Mouse (Mus musculus) midbrain, postnatal 0 days (tissue): Measurements from ENCODE around the gene Gm28635. TPM values are rescaled to one million over a fixed set of nuclear protein-coding genes. Genes with fewer than 3 reads are reported as not detected.

Source experiments
- ATAC-seq: fragments of 200-750 bp; cut with Nextera tagmentation; 2 replicates; pipeline ENCODE4 v1.8.0; 2017; ENCODE audit warnings: moderate number of reproducible peaks, mild to moderate bottlenecking, moderate TSS enrichment, moderate library complexity; ENCODE audit not compliant: low FRiP score
- DNase-seq: peaks from one replicate; pipeline ENCODE4 v3.0.0-alpha.2; 2015; ENCODE audit warnings: low spot score
- H3K27ac ChIP-seq: fragments of 300-500 bp; sonication (generic); 2 replicates; pipeline ENCODE4 v1.5.1; 2014; ENCODE audit warnings: low read depth, mild to moderate bottlenecking, low read length, mixed read lengths
- H3K27me3 ChIP-seq: fragments of 300-500 bp; sonication (generic); 2 replicates; pipeline ENCODE4 v1.6.1; 2014; ENCODE audit warnings: low read length, control low read depth, mixed read lengths; ENCODE audit not compliant: insufficient read depth
- H3K36me3 ChIP-seq: fragments of 300-500 bp; sonication (generic); 2 replicates; pipeline ENCODE4 v1.6.1; 2014; ENCODE audit warnings: low read length, control low read depth, mixed read lengths; ENCODE audit not compliant: insufficient read depth
- H3K4me1 ChIP-seq: fragments of 300-500 bp; sonication (generic); 2 replicates; pipeline ENCODE4 v1.6.1; 2014; ENCODE audit warnings: mild to moderate bottlenecking, control low read depth, antibody characterized with exemption, low read length, mixed read lengths; ENCODE audit not compliant: insufficient read depth
- H3K4me2 ChIP-seq: fragments of 300-500 bp; sonication (generic); 2 replicates; pipeline ENCODE4 v1.6.1; 2014; ENCODE audit warnings: low read depth, mild to moderate bottlenecking, low read length, mixed read lengths; ENCODE audit not compliant: poor library complexity, severe bottlenecking
- H3K4me3 ChIP-seq: fragments of 300-500 bp; sonication (generic); 2 replicates; pipeline ENCODE4 v1.5.1; 2014; ENCODE audit warnings: low read depth, mild to moderate bottlenecking, low read length, moderate library complexity
- H3K9ac ChIP-seq: fragments of 300-500 bp; sonication (generic); replicated peaks from 2 replicates; pipeline ENCODE4 v1.6.1; 2014; ENCODE audit warnings: mild to moderate bottlenecking, low read length, moderate library complexity, mixed read lengths; ENCODE audit not compliant: poor library complexity, severe bottlenecking
- H3K9me3 ChIP-seq: fragments of 300-500 bp; sonication (generic); 2 replicates; pipeline ENCODE4 v1.6.1; 2016; ENCODE audit warnings: low read length, control low read depth
- CTCF ChIP-seq: IDR thresholded peaks from 2 replicates; pipeline ENCODE4 v1.5.1; 2016; ENCODE audit warnings: antibody characterized with exemption, mild to moderate bottlenecking
- WGBS: fragments of 180-500 bp; shearing (Covaris S2); extraction: QIAGEN DNeasy Blood & Tissue Kit; methylation state at CpG from one replicate; pipeline ENCODE4 v1.1.7; 2014; 5-methylcytosine and 5-hydroxymethylcytosine counted together
- polyA plus RNA-seq: library from polyadenylated mRNA; unstranded; fragments of >200 nt; fragmentation: Nextera tagmentation; extraction: Ambion mirVana; gene quantifications from 2 replicates; pipeline ENCODE4 v1.2.1, GENCODE M21; 2015
- total RNA-seq: library from RNA; depleted of rRNA; stranded (reverse); fragments of >200 nt; gene quantifications from 2 replicates; pipeline ENCODE4 v1.2.3, GENCODE M21; 2014

Gene Gm28635
- total and polyA plus RNA-seq, 2 experiments from 2014 or later = not detected

DNA sequence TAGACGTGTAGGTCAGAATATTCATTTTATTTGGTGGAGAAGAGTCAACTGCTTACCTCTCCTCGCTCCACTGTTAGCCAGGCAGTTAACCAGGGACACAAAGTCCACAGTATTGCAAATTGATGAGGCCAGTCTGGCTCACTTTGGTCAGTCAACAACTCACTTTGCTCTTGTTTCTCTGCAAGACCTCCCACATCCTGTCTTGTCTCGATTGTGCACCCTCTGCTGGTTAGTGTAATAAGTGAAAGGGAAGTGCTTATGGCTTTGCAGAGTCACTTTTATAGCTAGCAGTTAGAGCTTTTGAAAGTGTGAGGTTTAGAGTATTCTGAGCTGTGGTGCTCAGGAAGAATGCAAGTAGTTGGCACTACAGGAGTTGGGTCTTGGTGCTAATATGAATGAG lies 17.6 kb downstream of the Gm28635 start:
- 70% methylated on average over 3 of the region's 3 CpGs for WGBS
- Histone ChIP-seq H3K27me3 (no peaks in the 10 kb centered on the region), H3K4me3 (no peak overlapping the region), H3K9ac (no peak overlapping the region), H3K36me3 (no peaks in the 10 kb centered on the region), H3K9me3 (no peaks in the 10 kb centered on the region), H3K4me2 (no peak overlapping the region), H3K27ac (no peak overlapping the region), H3K4me1 (no peaks in the 10 kb centered on the region)
- peak; percentile 45 for DNase-seq
- no peak for ATAC-seq
- peak; percentile 67 for TF ChIP-seq CTCF

DNA sequence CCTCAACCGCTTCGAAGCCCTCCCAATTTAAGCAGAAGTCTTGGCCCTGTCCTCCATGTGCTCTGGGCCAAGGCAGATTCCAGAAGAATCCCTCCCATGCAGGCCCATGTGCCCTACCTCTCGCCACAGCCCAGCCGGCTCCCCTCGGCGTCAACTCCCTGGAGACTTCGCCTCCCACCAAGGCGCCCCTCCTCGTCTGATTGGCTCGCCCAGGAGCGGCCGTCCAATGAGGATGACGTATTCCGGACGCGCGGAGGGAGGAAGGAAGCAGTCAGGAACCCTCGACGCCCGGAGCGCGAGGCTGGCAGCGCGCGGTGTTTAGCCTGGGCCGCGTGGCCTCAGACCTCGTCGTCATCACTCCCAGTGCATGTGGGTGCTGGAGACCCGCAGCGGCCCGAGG lies 19.0 kb downstream of the Gm28635 start, which contains the start of gene Btbd18:
Gene Btbd18 (plus strand): TSS at position 274 of the 400 bp plus-strand sequence.
- Histone ChIP-seq H3K4me2 (no peak within 1 kb of the TSS), H3K4me1 (no peaks in the 10 kb centered on the region), H3K27ac (no peak within 1 kb of the TSS), H3K9me3 (no peaks in the 10 kb centered on the region), H3K9ac (no peak within 1 kb of the TSS), H3K27me3 (no peaks in the 10 kb centered on the region), H3K36me3 (no peaks in the 10 kb centered on the region), H3K4me3 (no peak within 1 kb of the TSS)
- no peak for DNase-seq
- 94% methylated on average over 32 of the region's 32 CpGs for WGBS
- ATAC-seq = no peak
- no peak for TF ChIP-seq CTCF

DNA sequence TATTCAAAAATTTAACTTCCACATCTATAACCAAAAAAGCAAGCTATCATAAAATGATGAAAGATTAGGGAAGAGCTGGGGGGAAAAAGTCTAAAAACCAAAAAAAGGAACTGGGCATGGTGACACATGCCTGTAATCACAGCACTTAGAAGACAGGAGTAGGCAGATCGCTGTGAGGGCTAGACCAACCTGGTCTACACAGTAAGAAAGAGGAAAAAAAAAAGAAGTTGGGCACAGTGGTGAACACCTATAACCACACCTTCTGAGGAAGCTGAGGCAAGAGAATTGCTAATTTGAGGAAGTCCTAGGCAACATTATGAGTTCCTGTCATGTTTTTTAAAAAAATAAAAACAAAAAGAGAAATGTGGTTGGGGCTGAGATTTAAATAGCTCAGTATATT lies 22.0 kb downstream of the Gm28635 start:
- no peaks in the 10 kb centered on the region for H3K4me1 ChIP-seq
- H3K4me3 ChIP-seq = no peak overlapping the region
- TF ChIP-seq CTCF = no peak
- no peaks in the 10 kb centered on the region for H3K27me3 ChIP-seq
- ATAC-seq = no peak
- H3K9me3 ChIP-seq = no peaks in the 10 kb centered on the region
- no peaks in the 10 kb centered on the region for H3K36me3 ChIP-seq
- no peak for DNase-seq
- no peak overlapping the region for H3K9ac ChIP-seq
- H3K27ac ChIP-seq = no peak overlapping the region
- H3K4me2 ChIP-seq = no peak overlapping the region
- WGBS = 76% methylated on average over 1 of the region's 1 CpGs

DNA sequence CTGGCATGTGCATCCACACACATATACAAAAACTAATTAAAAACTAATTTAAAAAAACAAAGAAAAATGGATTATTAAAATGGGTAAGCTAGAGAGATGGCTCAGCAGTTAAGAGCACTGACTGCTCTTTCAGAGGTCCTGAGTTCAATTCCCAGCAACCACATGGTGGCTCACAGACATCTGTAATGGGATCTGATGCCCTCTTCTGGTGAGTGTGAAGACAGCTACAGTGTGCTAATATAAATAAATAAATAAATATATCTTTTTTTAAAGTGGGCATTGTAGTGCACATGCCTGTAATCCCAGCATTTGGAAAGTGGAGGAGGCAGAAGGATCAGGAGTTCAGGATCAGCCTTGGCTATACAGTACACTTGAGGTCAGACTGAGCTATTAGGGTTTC lies 24.5 kb downstream of the Gm28635 start:
- no peak overlapping the region for H3K27ac ChIP-seq
- TF ChIP-seq CTCF = peak; percentile 47
- no peak for ATAC-seq

DNA sequence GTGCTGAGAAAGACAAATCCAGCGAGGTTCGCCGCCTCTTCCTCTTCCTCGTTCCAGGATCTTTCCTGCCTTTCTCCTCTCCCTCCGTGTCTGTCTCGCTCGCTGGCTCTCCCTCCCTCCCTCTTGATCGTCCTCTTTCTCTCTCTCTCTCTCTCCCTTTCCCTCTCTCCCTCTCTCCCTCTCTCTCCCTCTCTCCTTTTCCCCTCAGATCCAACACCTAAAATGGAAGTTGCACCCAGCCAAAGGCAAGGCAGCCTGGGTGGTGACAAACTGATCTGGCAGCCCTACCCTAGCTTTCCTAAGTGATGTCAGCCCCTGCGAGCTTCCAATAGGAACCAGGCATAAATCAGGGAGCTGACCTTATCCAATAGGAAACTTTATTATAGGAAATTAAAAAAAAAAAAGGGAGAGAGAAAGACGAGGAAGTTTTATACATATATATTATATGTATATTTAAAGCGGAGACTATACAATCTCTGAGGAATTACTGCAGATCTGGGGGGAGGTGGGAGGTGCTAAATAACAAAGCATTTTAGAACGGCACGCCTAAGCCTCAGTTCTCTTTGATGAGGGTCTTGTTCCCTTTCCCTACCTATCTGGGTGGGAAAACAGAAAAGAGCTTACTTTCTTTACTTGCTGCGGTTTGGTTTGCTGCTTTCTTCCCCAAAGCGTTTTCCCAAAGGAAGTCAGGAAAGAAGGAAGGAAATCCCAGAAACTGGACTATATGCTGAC lies 27.2 kb downstream of the Gm28635 start, which contains the start of gene Ctnnd1:
Gene Ctnnd1 (minus strand): TSS at position 302 of the 732 bp plus-strand sequence.
- Histone ChIP-seq H3K36me3 (no peaks in the 10 kb centered on the region), H3K9me3 (no peaks in the 10 kb centered on the region), H3K4me2 (peak within 1 kb of the TSS; percentile 78), H3K9ac (peak within 1 kb of the TSS; percentile 75), H3K27me3 (no peaks in the 10 kb centered on the region), H3K27ac (peak within 1 kb of the TSS; percentile 95), H3K4me1 (0 out of 2 replicates have a peak, but pooled peaks cover 3% of the 10 kb centered on the region), H3K4me3 (peak within 1 kb of the TSS; percentile 63)
- WGBS = under 1% methylated on average over 15 of the region's 15 CpGs
- TF ChIP-seq CTCF = no peak
- ATAC-seq (peak; percentile 97), DNase-seq (peak; percentile 98)

More for the DNA sequence above, 24.5 kb downstream of the Gm28635 start:
- no peaks in the 10 kb centered on the region for H3K36me3 ChIP-seq
- H3K4me3 ChIP-seq = no peak overlapping the region
- H3K9ac ChIP-seq = no peak overlapping the region
- no peaks in the 10 kb centered on the region for H3K4me1 ChIP-seq
- H3K27me3 ChIP-seq = no peaks in the 10 kb centered on the region
- DNase-seq = no peak
- H3K4me2 ChIP-seq = no peak overlapping the region
- H3K9me3 ChIP-seq = no peaks in the 10 kb centered on the region

DNA sequence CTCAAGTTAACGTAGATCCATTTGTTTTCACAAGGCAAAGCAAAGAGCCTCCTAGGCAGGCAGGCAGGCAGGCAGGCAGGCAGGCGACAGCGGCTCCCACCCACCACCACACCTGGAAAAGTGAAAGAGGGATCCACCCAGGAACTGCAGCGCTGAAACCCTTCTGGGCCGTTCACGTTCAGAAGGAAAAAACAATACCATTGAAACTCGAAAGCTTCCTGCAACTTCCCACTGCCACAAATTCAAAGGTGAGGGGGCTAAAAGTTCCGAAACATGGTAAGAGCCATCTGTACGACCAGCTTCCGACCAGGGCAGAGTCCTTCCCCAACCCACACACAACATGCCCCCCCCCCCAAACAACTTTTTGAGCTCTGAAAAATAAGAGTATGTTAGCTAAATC lies 28.2 kb downstream of the Gm28635 start:
- DNase-seq = no peak
- H3K27ac ChIP-seq = peak overlapping the region; percentile 51
- ATAC-seq = no peak
- H3K36me3 ChIP-seq = no peaks in the 10 kb centered on the region
- peak overlapping the region; percentile 63 for H3K4me3 ChIP-seq
- WGBS = 0% methylated on average over 10 of the region's 10 CpGs
- H3K9ac ChIP-seq = peak overlapping the region; percentile 75
- H3K9me3 ChIP-seq = no peaks in the 10 kb centered on the region
- TF ChIP-seq CTCF = no peak
- no peaks in the 10 kb centered on the region for H3K27me3 ChIP-seq
- H3K4me1 ChIP-seq = 0 out of 2 replicates have a peak, but pooled peaks cover 3% of the 10 kb centered on the region
- peak overlapping the region; percentile 78 for H3K4me2 ChIP-seq
